Mouse (Mus musculus): ENCODE measurements at regions not wholly inside any gene's neighbourhood (a gene's known extent, or its start where the extent isn't known, plus 50 kb on each side); places are given as distances from the start of the nearest gene placed in this dataset.
A peak's percentile ranks its signal among the peaks of the same experiment; 100 is the strongest.

- 70% methylated on average over 6 of the region's 6 CpGs for WGBS
- Histone ChIP-seq H3K9ac (replicated peaks) (no peak overlapping the region), H3K9me3 (no peaks in the 10 kb centered on the region), H3K27me3 (no peaks in the 10 kb centered on the region), H3K4me2 (replicated peaks) (no peak overlapping the region), H3K4me3 (replicated peaks) (no peak overlapping the region), H3K36me3 (no peaks in the 10 kb centered on the region), H3K27ac (no peak overlapping the region), H3K4me1 (replicated peaks) (peaks cover 12% of the 10 kb centered on the region)
- 0 out of 2 replicates have a peak, but pooled peaks have one; percentile 10 for ATAC-seq
Observed at GRCm38 (mm10) chr11:44330438-44330837, 69.4 kb upstream of the Il12b start.

GRCm38 (mm10) chr11:44330851-44331773 is 68.8 kb upstream of the Il12b start:
- Histone ChIP-seq H3K4me2 (replicated peaks) (peak overlapping the region; percentile 34; the same call in 1 of the 2 replicates), H3K9ac (replicated peaks) (no peak overlapping the region), H3K27me3 (no peaks in the 10 kb centered on the region), H3K4me3 (replicated peaks) (no peak overlapping the region), H3K27ac (no peak overlapping the region), H3K4me1 (replicated peaks) (peaks cover 12% of the 10 kb centered on the region), H3K9me3 (no peaks in the 10 kb centered on the region), H3K36me3 (no peaks in the 10 kb centered on the region)
- 38% methylated on average over 15 of the region's 15 CpGs for WGBS
- peak; percentile 77 for ATAC-seq

- no peak overlapping the region for H3K4me3 ChIP-seq (replicated peaks)
- H3K9ac ChIP-seq (replicated peaks), result no peak overlapping the region
- H3K36me3 ChIP-seq, result no peaks in the 10 kb centered on the region
- no peaks in the 10 kb centered on the region for H3K27me3 ChIP-seq
- ATAC-seq, result 0 out of 2 replicates have a peak, but pooled peaks have one; percentile 35
- H3K27ac ChIP-seq, result no peak overlapping the region
- WGBS, result 61% methylated on average over 4 of the region's 4 CpGs
- H3K4me2 ChIP-seq (replicated peaks), result no peak overlapping the region
- H3K4me1 ChIP-seq (replicated peaks), result peaks cover 12% of the 10 kb centered on the region
- no peaks in the 10 kb centered on the region for H3K9me3 ChIP-seq
Observed at GRCm38 (mm10) chr11:44331774-44332129, 68.1 kb upstream of the Il12b start.

DNA sequence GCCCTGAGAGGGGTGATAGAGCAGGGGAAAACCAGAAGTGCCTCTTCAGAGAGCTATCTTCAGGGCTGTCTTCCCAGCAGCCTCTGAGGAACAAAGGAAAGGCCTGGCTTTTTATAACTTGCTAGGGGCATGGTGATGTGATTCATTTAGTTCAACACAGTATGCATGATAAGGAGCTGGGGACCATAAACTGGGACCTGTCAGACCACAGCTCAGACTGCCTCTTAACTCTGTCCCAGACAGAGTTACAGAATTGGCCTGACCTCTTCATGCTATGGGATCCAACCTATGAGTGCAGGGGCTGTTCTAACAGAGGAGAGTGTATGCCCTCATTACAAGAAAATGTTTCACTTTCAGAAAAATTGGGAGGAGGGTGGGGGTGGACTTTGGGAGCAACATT is 59.3 kb upstream of the Il12b start:
- Histone ChIP-seq H3K27ac (no peak overlapping the region), H3K9me3 (no peaks in the 10 kb centered on the region), H3K27me3 (no peaks in the 10 kb centered on the region), H3K36me3 (no peaks in the 10 kb centered on the region), H3K4me1 (replicated peaks) (no peaks in the 10 kb centered on the region), H3K4me2 (replicated peaks) (no peak overlapping the region), H3K9ac (replicated peaks) (no peak overlapping the region), H3K4me3 (replicated peaks) (no peak overlapping the region)
- no peak for ATAC-seq

- 78% methylated on average over 3 of the region's 3 CpGs for WGBS
- H3K36me3 ChIP-seq, result no peaks in the 10 kb centered on the region
- no peak overlapping the region for H3K27ac ChIP-seq
- no peak overlapping the region for H3K4me2 ChIP-seq (replicated peaks)
- H3K9me3 ChIP-seq, result no peaks in the 10 kb centered on the region
- H3K27me3 ChIP-seq, result no peaks in the 10 kb centered on the region
- H3K9ac ChIP-seq (replicated peaks), result no peak overlapping the region
- no peaks in the 10 kb centered on the region for H3K4me1 ChIP-seq (replicated peaks)
- no peak overlapping the region for H3K4me3 ChIP-seq (replicated peaks)
- ATAC-seq, result no peak
Observed at GRCm38 (mm10) chr11:44348308-44348707, 51.6 kb upstream of the Il12b start.

DNA sequence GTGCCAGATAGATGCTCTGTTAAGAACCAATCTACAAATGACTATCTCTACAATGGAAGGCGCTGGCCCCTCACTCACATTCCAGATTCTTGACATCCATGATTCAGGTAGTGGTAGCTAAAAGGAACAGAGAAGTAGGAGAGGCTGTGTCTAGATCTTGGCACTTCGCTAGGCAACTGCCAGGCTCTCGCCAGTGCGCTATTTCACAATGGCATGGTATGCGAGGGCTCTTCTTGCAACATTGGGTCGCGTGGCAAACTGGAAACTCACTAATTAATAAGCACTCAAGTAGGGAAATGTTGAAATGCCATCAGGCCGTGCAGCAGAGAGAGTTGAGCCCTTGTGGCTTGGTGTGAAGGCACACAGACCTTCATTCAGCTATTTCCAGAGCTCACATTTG is 50.3 kb upstream of the Il12b start:
- Histone ChIP-seq H3K9me3 (no peaks in the 10 kb centered on the region), H3K9ac (replicated peaks) (no peak overlapping the region), H3K27ac (no peak overlapping the region), H3K4me2 (replicated peaks) (no peak overlapping the region), H3K4me3 (replicated peaks) (no peak overlapping the region), H3K36me3 (no peaks in the 10 kb centered on the region), H3K27me3 (no peaks in the 10 kb centered on the region), H3K4me1 (replicated peaks) (no peaks in the 10 kb centered on the region)
- 84% methylated on average over 8 of the region's 8 CpGs for WGBS
- no peak for ATAC-seq

Data from midbrain, embryonic 13.5 days (tissue).